Mouse (Mus musculus) hindbrain, embryonic 16.5 days (tissue): Measurements from ENCODE around the gene Pbx1. TPM values are rescaled to one million over a fixed set of nuclear protein-coding genes. Genes with fewer than 3 reads are reported as not detected.

Experiments
- ATAC-seq: fragments of 200-750 bp; cut with Nextera tagmentation; 2 replicates; pipeline ENCODE4 v1.8.0; 2017; ENCODE audit warnings: moderate TSS enrichment, moderate library complexity
- H3K27ac ChIP-seq: fragments of 300-500 bp; sonication (generic); 2 replicates; pipeline ENCODE4 v1.5.1; 2014; ENCODE audit warnings: low read depth, mild to moderate bottlenecking, control low read depth, low read length, moderate library complexity
- H3K27me3 ChIP-seq: fragments of 300-500 bp; sonication (generic); replicated peaks from 2 replicates; pipeline ENCODE4 v1.6.1; 2014; ENCODE audit warnings: low read length; ENCODE audit not compliant: control insufficient read depth, insufficient read depth
- H3K36me3 ChIP-seq: fragments of 300-500 bp; sonication (generic); 2 replicates; pipeline ENCODE4 v1.6.1; 2014; ENCODE audit warnings: mild to moderate bottlenecking, low read length, moderate library complexity, mixed read lengths; ENCODE audit not compliant: control insufficient read depth, insufficient read depth
- H3K4me1 ChIP-seq: fragments of 300-500 bp; sonication (generic); 2 replicates; pipeline ENCODE4 v1.6.1; 2014; ENCODE audit warnings: low read depth, low read length; ENCODE audit not compliant: control insufficient read depth, insufficient read depth
- H3K4me2 ChIP-seq: fragments of 300-500 bp; sonication (generic); 2 replicates; pipeline ENCODE4 v1.6.1; 2014; ENCODE audit warnings: mild to moderate bottlenecking, low read length, control low read depth, moderate library complexity
- H3K4me3 ChIP-seq: fragments of 300-500 bp; sonication (generic); 2 replicates; pipeline ENCODE4 v1.5.1; 2014; ENCODE audit warnings: mild to moderate bottlenecking, low read length, control low read depth, moderate library complexity
- H3K9ac ChIP-seq: fragments of 300-500 bp; sonication (generic); 2 replicates; pipeline ENCODE4 v1.6.1; 2014; ENCODE audit warnings: low read depth, mild to moderate bottlenecking, control low read depth, low read length, moderate library complexity
- H3K9me3 ChIP-seq: fragments of 300-500 bp; sonication (generic); 2 replicates; pipeline ENCODE4 v1.6.1; 2014; ENCODE audit warnings: mild to moderate bottlenecking, low read length, moderate library complexity; ENCODE audit not compliant: control insufficient read depth
- WGBS: fragments of 180-500 bp; shearing (Covaris S2); extraction: QIAGEN DNeasy Blood & Tissue Kit; methylation state at CpG from one replicate; pipeline ENCODE4 v1.1.7; 2014; 5-methylcytosine and 5-hydroxymethylcytosine counted together
- polyA plus RNA-seq: library from polyadenylated mRNA; unstranded; fragments of >200 nt; fragmentation: Nextera tagmentation; extraction: Ambion mirVana; gene quantifications from 2 replicates; pipeline ENCODE4 v1.2.1, GENCODE M21; 2015

Gene Pbx1
- polyA plus RNA-seq, 1 experiment from 2014 or later: 36.0 TPM

DNA sequence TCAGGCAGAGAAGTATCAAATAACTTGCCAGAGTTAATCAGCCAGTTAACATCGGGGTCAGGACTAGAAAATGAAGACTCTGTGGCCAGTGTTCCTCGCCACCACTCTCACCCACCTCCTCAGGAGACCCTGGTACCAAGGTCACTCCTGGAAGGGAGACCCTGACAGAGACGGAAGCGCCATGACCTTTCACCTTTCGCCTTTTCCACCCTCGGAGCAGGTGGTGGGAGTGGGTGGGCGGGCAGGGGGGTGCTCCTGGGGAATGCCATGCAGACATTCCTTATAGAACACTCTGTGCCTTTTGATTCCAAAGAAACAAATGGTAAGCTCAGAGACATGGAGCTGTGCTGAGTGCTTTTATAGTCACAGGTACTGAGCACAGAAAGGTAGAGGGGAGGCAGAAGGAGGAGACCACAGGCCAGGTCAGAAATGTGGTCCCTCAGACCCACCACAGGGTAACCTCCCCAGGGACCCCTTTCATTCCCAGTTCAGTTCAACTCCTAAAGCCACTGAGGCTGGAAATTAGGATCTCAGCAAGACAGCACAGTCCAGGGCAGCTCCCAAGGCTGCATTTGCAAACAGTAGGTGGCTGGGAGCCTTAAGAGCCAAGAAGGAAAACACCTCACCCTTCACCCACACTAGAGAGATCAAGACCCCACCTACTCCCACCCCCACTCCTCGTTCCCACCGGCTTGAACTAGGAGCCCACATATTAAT is 49.8 kb downstream of the Pbx1 start:
- ATAC-seq: no peak
- Histone ChIP-seq H3K9ac (no peak overlapping the region; the same call in 1 of the 2 replicates), H3K9me3 (no peaks in the 10 kb centered on the region), H3K4me2 (no peak overlapping the region), H3K27ac (no peak overlapping the region), H3K27me3 (no peaks in the 10 kb centered on the region), H3K4me3 (no peak overlapping the region), H3K36me3 (no peaks in the 10 kb centered on the region), H3K4me1 (peaks cover 48% of the 10 kb centered on the region)
- 30% methylated on average over 9 of the region's 9 CpGs for WGBS

- Histone ChIP-seq H3K9me3 (no peaks in the 10 kb centered on the region), H3K9ac (no peak overlapping the region), H3K36me3 (no peaks in the 10 kb centered on the region), H3K27ac (no peak overlapping the region), H3K4me1 (peaks cover 48% of the 10 kb centered on the region), H3K27me3 (no peaks in the 10 kb centered on the region), H3K4me2 (no peak overlapping the region), H3K4me3 (no peak overlapping the region)
- no peak for ATAC-seq
- 76% methylated on average over 4 of the region's 4 CpGs for WGBS
Observed at GRCm38 (mm10) chr1:168381451-168381850, 50.6 kb downstream of the Pbx1 start.

GRCm38 (mm10) chr1:168380241-168380770 is 51.8 kb downstream of the Pbx1 start:
- no peak overlapping the region for H3K9ac ChIP-seq
- WGBS: 56% methylated on average over 9 of the region's 9 CpGs
- H3K4me3 ChIP-seq: no peak overlapping the region
- H3K4me1 ChIP-seq: peaks cover 44% of the 10 kb centered on the region
- H3K9me3 ChIP-seq: no peaks in the 10 kb centered on the region
- no peak overlapping the region for H3K27ac ChIP-seq
- no peaks in the 10 kb centered on the region for H3K27me3 ChIP-seq
- no peak overlapping the region for H3K4me2 ChIP-seq
- no peak for ATAC-seq
- H3K36me3 ChIP-seq: no peaks in the 10 kb centered on the region

DNA sequence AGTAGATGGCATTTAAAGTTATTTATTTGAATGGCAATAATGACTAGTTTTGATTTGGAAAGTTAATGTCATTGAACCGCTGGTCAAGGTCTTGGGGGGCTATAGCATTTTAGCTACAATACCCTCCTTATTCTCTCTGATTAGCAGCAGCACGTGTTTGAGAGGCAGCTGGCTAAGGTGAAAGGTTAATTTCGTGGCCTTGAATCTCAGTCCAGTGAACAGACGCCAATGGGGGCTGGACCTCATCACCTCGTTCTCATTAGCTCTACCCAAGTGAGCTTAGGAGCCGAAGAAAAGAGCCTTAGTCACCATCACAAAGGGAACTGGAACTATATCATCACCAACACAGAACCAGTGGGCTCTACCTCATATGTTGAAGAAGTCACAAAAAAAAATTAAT is 54.4 kb downstream of the Pbx1 start:
- ATAC-seq: no peak
- H3K36me3 ChIP-seq: no peaks in the 10 kb centered on the region

DNA sequence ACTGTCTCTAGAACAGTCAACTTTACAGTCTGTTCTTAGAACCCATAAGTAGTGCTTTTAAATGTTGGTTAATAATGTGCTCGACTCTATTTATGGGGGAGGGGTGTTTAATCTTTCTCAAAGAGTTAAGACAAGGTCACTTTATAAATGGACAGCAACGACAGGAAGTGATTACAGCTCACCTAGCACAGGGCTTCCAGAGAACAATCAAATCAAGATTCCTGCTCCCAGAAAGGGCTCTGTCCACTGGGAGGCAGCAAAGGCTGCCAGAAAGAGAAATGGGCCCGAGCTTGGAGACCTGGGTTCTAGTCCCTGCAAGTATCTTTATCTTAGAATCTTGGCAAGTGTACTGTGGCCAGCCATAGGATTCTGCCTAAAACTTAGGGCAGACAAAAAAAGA is 55.7 kb downstream of the Pbx1 start:
- Histone ChIP-seq H3K4me3 (no peak overlapping the region), H3K4me1 (peaks cover 15% of the 10 kb centered on the region), H3K9me3 (no peaks in the 10 kb centered on the region), H3K36me3 (no peaks in the 10 kb centered on the region), H3K27ac (no peak overlapping the region), H3K27me3 (no peaks in the 10 kb centered on the region), H3K4me2 (no peak overlapping the region), H3K9ac (no peak overlapping the region)
- WGBS: 59% methylated on average over 3 of the region's 3 CpGs
- ATAC-seq: no peak

More for the DNA sequence above, 54.4 kb downstream of the Pbx1 start:
- Histone ChIP-seq H3K9ac (no peak overlapping the region), H3K4me3 (no peak overlapping the region), H3K4me2 (no peak overlapping the region), H3K27ac (no peak overlapping the region), H3K27me3 (no peaks in the 10 kb centered on the region), H3K4me1 (peaks cover 24% of the 10 kb centered on the region), H3K9me3 (no peaks in the 10 kb centered on the region)
- 34% methylated on average over 6 of the region's 6 CpGs for WGBS

GRCm38 (mm10) chr1:168374953-168375600 is 57.0 kb downstream of the Pbx1 start:
- Histone ChIP-seq H3K4me1 (peaks cover 9% of the 10 kb centered on the region), H3K27ac (no peak overlapping the region), H3K4me3 (no peak overlapping the region), H3K9ac (no peak overlapping the region), H3K27me3 (no peaks in the 10 kb centered on the region), H3K9me3 (no peaks in the 10 kb centered on the region), H3K4me2 (no peak overlapping the region), H3K36me3 (no peaks in the 10 kb centered on the region)
- ATAC-seq: peak; percentile 60; the same call in 1 of the 2 replicates
- WGBS: 57% methylated on average over 12 of the region's 12 CpGs

DNA sequence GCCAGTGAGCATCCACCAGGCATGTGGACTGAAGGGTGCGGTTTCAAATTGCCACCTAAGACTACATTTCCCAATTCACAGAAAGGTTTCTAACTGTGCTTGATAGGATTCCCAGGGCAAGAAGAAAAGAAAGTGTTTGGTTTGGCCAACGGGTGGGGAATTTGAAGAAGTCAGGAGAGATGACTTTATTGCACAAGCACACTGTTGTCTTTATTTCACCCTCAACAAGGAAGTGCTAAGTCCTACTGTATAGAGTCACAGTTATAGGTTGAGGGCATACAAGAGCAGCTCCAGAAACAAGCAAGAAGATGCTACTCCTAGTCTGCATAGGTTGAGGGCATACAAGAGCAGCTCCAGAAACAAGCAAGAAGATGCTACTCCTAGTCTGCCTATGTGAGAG is 60.0 kb downstream of the Pbx1 start:
- peaks cover 6% of the 10 kb centered on the region for H3K4me1 ChIP-seq
- H3K9ac ChIP-seq: no peak overlapping the region
- no peaks in the 10 kb centered on the region for H3K9me3 ChIP-seq
- no peaks in the 10 kb centered on the region for H3K36me3 ChIP-seq
- H3K4me3 ChIP-seq: no peak overlapping the region
- 92% methylated on average over 2 of the region's 2 CpGs for WGBS
- H3K27me3 ChIP-seq: no peaks in the 10 kb centered on the region
- no peak overlapping the region for H3K27ac ChIP-seq
- no peak for ATAC-seq
- no peak overlapping the region for H3K4me2 ChIP-seq

GRCm38 (mm10) chr1:168370966-168371365 is 61.1 kb downstream of the Pbx1 start:
- H3K36me3 ChIP-seq: no peaks in the 10 kb centered on the region
- no peak overlapping the region for H3K4me2 ChIP-seq
- no peak overlapping the region for H3K4me3 ChIP-seq
- 61% methylated on average over 9 of the region's 9 CpGs for WGBS
- no peak overlapping the region for H3K9ac ChIP-seq
- H3K27ac ChIP-seq: no peak overlapping the region
- H3K27me3 ChIP-seq: no peaks in the 10 kb centered on the region
- no peak for ATAC-seq
- peaks cover 6% of the 10 kb centered on the region for H3K4me1 ChIP-seq
- no peaks in the 10 kb centered on the region for H3K9me3 ChIP-seq

DNA sequence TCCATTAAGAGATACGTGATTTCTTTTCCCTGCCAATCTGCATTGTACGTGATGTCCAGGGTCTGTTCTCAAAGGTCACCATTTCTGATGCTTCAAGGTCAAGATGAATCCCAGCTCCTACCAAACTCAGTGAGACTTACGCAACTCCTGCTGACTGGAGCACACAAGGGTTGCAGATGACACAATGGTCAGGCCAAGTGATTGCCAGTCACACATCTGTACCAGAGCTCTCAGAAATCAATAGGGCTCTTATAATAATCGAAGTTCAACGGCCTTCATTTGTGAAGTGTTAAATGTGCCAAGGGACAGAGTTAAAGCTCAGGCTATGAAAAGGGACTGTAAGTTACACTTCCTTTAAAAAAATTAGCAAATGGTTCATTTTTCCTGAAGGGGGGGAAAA is 65.8 kb downstream of the Pbx1 start:
- WGBS: 75% methylated on average over 5 of the region's 5 CpGs
- peaks cover 14% of the 10 kb centered on the region for H3K4me1 ChIP-seq
- no peak overlapping the region for H3K4me2 ChIP-seq
- H3K9me3 ChIP-seq: no peaks in the 10 kb centered on the region
- no peak overlapping the region for H3K27ac ChIP-seq
- H3K9ac ChIP-seq: no peak overlapping the region
- H3K4me3 ChIP-seq: no peak overlapping the region
- H3K36me3 ChIP-seq: no peaks in the 10 kb centered on the region
- ATAC-seq: no peak
- H3K27me3 ChIP-seq: no peaks in the 10 kb centered on the region
